Mouse (Mus musculus): ENCODE measurements around the gene Arhgap18. TPM values are rescaled to one million over a fixed set of nuclear protein-coding genes. Genes with fewer than 3 reads are reported as not detected.

The Arhgap18 gene
- polyA plus RNA-seq, 1 experiment from 2014 or later, result 42.1 TPM

- 82% methylated on average over 8 of the region's 8 CpGs for WGBS
- DNase-seq (ENCODE audit: low spot score), result no peak
- ATAC-seq (replicated peaks; ENCODE audit: low FRiP score, low read depth), result no peak
Measured at GRCm38 (mm10) chr10:26949667-26950066, 196.4 kb downstream of the Arhgap18 start.

GRCm38 (mm10) chr10:26950448-26950847, 197.2 kb downstream of the Arhgap18 start:
- DNase-seq (ENCODE audit: low spot score), result no peak
- Histone ChIP-seq H3K9ac (ENCODE audit: low read depth, low read length) (no peak overlapping the region), H3K4me2 (ENCODE audit: low read length) (no peak overlapping the region), H3K27me3 (ENCODE audit: insufficient read depth, low read length) (no peaks in the 10 kb centered on the region), H3K4me1 (replicated peaks; ENCODE audit: insufficient read depth, low read length) (no peaks in the 10 kb centered on the region), H3K36me3 (ENCODE audit: insufficient read depth, low read length) (no peaks in the 10 kb centered on the region), H3K9me3 (replicated peaks; ENCODE audit: low read length) (no peaks in the 10 kb centered on the region), H3K4me3 (replicated peaks; ENCODE audit: low read depth, low read length) (no peak overlapping the region), H3K27ac (no peak overlapping the region)
- ATAC-seq (replicated peaks; ENCODE audit: low FRiP score, low read depth), result no peak
- TF ChIP-seq CTCF (IDR thresholded peaks at IDR 0.05; ENCODE audit: low read depth), result no peak
- 87% methylated on average over 7 of the region's 7 CpGs for WGBS

More at GRCm38 (mm10) chr10:26949667-26950066, 196.4 kb downstream of the Arhgap18 start:
- H3K36me3 ChIP-seq (ENCODE audit: insufficient read depth, low read length), result no peaks in the 10 kb centered on the region
- no peak overlapping the region for H3K27ac ChIP-seq
- H3K27me3 ChIP-seq (ENCODE audit: insufficient read depth, low read length), result no peaks in the 10 kb centered on the region
- H3K4me2 ChIP-seq (ENCODE audit: low read length), result no peak overlapping the region
- no peaks in the 10 kb centered on the region for H3K9me3 ChIP-seq (replicated peaks; ENCODE audit: low read length)
- H3K9ac ChIP-seq (ENCODE audit: low read depth, low read length), result no peak overlapping the region
- H3K4me3 ChIP-seq (replicated peaks; ENCODE audit: low read depth, low read length), result no peak overlapping the region
- TF ChIP-seq CTCF (IDR thresholded peaks at IDR 0.05; ENCODE audit: low read depth), result no peak; the same call in 1 of the 2 replicates
- no peaks in the 10 kb centered on the region for H3K4me1 ChIP-seq (replicated peaks; ENCODE audit: insufficient read depth, low read length)

GRCm38 (mm10) chr10:26958513-26958912, 205.3 kb downstream of the Arhgap18 start:
- TF ChIP-seq CTCF (IDR thresholded peaks at IDR 0.05; ENCODE audit: low read depth), result no peak
- no peaks in the 10 kb centered on the region for H3K27me3 ChIP-seq (ENCODE audit: insufficient read depth, low read length)
- no peak overlapping the region for H3K4me3 ChIP-seq (replicated peaks; ENCODE audit: low read depth, low read length)
- H3K36me3 ChIP-seq (ENCODE audit: insufficient read depth, low read length), result no peaks in the 10 kb centered on the region
- DNase-seq (ENCODE audit: low spot score) (no peak), ATAC-seq (replicated peaks; ENCODE audit: low FRiP score, low read depth) (no peak)
- H3K9me3 ChIP-seq (replicated peaks; ENCODE audit: low read length), result no peaks in the 10 kb centered on the region
- no peak overlapping the region for H3K9ac ChIP-seq (ENCODE audit: low read depth, low read length)
- no peak overlapping the region for H3K4me2 ChIP-seq (ENCODE audit: low read length)
- no peaks in the 10 kb centered on the region for H3K4me1 ChIP-seq (replicated peaks; ENCODE audit: insufficient read depth, low read length)
- H3K27ac ChIP-seq, result no peak overlapping the region
- WGBS, result 76% methylated on average over 3 of the region's 3 CpGs

Measured in kidney, postnatal 0 days (tissue).